Mouse (Mus musculus): ENCODE measurements at regions not wholly inside any gene's neighbourhood (a gene's known extent, or its start where the extent isn't known, plus 50 kb on each side); places are given as distances from the start of the nearest gene placed in this dataset.

- no peak for DNase-seq (ENCODE audit: low read depth, low spot score)
Measured at GRCm38 (mm10) chr2:19049877-19050731, 52.0 kb downstream of the 4930426L09Rik start.

GRCm38 (mm10) chr2:19055500-19055899, 57.4 kb downstream of the 4930426L09Rik start:
- peak; percentile 13 for DNase-seq (ENCODE audit: low read depth, low spot score)

- peak; percentile 22 for DNase-seq (ENCODE audit: low read depth, low spot score)
Measured at GRCm38 (mm10) chr2:19057859-19058258, 59.7 kb downstream of the 4930426L09Rik start.

GRCm38 (mm10) chr2:19058765-19059164, 60.6 kb downstream of the 4930426L09Rik start:
- DNase-seq (ENCODE audit: low read depth, low spot score): no peak

- peak; percentile 12 for DNase-seq (ENCODE audit: low read depth, low spot score)
Measured at GRCm38 (mm10) chr2:19059246-19059645, 61.1 kb downstream of the 4930426L09Rik start.

- DNase-seq (ENCODE audit: low read depth, low spot score): no peak
Measured at GRCm38 (mm10) chr2:19060218-19060915, 62.2 kb downstream of the 4930426L09Rik start.

GRCm38 (mm10) chr2:19064560-19065362, 66.6 kb downstream of the 4930426L09Rik start:
- DNase-seq (ENCODE audit: low read depth, low spot score): peak; percentile 54

- no peak for DNase-seq (ENCODE audit: low read depth, low spot score)
Measured at GRCm38 (mm10) chr2:19065511-19065910, 67.4 kb downstream of the 4930426L09Rik start.

GRCm38 (mm10) chr2:19068161-19068560, 70.0 kb downstream of the 4930426L09Rik start:
- DNase-seq (ENCODE audit: low read depth, low spot score): no peak

GRCm38 (mm10) chr2:19083816-19084215, 85.7 kb downstream of the 4930426L09Rik start:
- DNase-seq (ENCODE audit: low read depth, low spot score): no peak

- DNase-seq (ENCODE audit: low read depth, low spot score): no peak
Measured at GRCm38 (mm10) chr2:19085105-19085504, 87.0 kb downstream of the 4930426L09Rik start.

- DNase-seq (ENCODE audit: low read depth, low spot score): no peak
Measured at GRCm38 (mm10) chr2:19086167-19086566, 88.0 kb downstream of the 4930426L09Rik start.

- no peak for DNase-seq (ENCODE audit: low read depth, low spot score)
Measured at GRCm38 (mm10) chr2:19086621-19087020, 88.5 kb downstream of the 4930426L09Rik start.

GRCm38 (mm10) chr2:19099384-19099783, 99.7 kb upstream of the Armc3 start:
- no peak for DNase-seq (ENCODE audit: low read depth, low spot score)

- peak; percentile 56 for DNase-seq (ENCODE audit: low read depth, low spot score)
Measured at GRCm38 (mm10) chr2:19108753-19109152, 90.3 kb upstream of the Armc3 start.

GRCm38 (mm10) chr2:19119871-19120270, 79.2 kb upstream of the Armc3 start:
- DNase-seq (ENCODE audit: low read depth, low spot score): no peak

- DNase-seq (ENCODE audit: low read depth, low spot score): peak; percentile 65
Measured at GRCm38 (mm10) chr2:19132864-19133263, 66.2 kb upstream of the Armc3 start.

- no peak for DNase-seq (ENCODE audit: low read depth, low spot score)
Measured at GRCm38 (mm10) chr2:19142586-19142985, 56.5 kb upstream of the Armc3 start.

- no peak for DNase-seq (ENCODE audit: low read depth, low spot score)
Measured at GRCm38 (mm10) chr2:19145412-19145811, 53.7 kb upstream of the Armc3 start.

- peak; percentile 93 for DNase-seq (ENCODE audit: low read depth, low spot score)
Measured at GRCm38 (mm10) chr2:19145881-19146280, 53.2 kb upstream of the Armc3 start.

GRCm38 (mm10) chr2:19146289-19146688, 52.8 kb upstream of the Armc3 start:
- DNase-seq (ENCODE audit: low read depth, low spot score): peak; percentile 52

- no peak for DNase-seq (ENCODE audit: low read depth, low spot score)
Measured at GRCm38 (mm10) chr2:19148812-19149211, 50.3 kb upstream of the Armc3 start.
